In genomic region chr5:10446584-10446983, GRCm38 (mm10) we compare ENCODE assay signal across 19 mouse cellular contexts.
"Had no signal": no experiment of that assay in that cellular context is flagged by ENCODE, and none has a peak within 500 bp of the region (broad histone marks: within the 10 kb centered on the region; RNA-seq: fewer than 3 reads in every experiment).

No protein-coding gene starts in this region.

- H3K4me2 ChIP-seq: lung, embryonic 14.5 days; midbrain, embryonic 12.5 days; neural tube, embryonic 13.5 days; neural tube, embryonic 15.5 days had no signal

- H3K4me1 ChIP-seq: midbrain, embryonic 10.5 days; midbrain, embryonic 12.5 days; neural tube, embryonic 13.5 days; neural tube, embryonic 15.5 days had no signal

- H3K36me3 ChIP-seq: midbrain, embryonic 10.5 days; midbrain, embryonic 12.5 days; neural tube, embryonic 13.5 days; neural tube, embryonic 15.5 days had no signal

- ATAC-seq: midbrain, embryonic 16.5 days had no signal

- DNase-seq: lung, adult 18-20 months; lung, embryonic 14.5 days; lung, postnatal 10 days; lung, postnatal 4 days; midbrain, embryonic 14.5 days; retina, postnatal 1 day; right cerebral cortex, adult 18-20 months; right cerebral cortex, postnatal 25 days; right cerebral cortex, postnatal 4 days; spleen, adult 18-20 months; thymus, adult 18-20 months; thymus, postnatal 14 days; thymus, postnatal 36 days had no signal

- H3K27ac ChIP-seq: midbrain, embryonic 10.5 days; midbrain, embryonic 12.5 days; neural tube, embryonic 13.5 days; neural tube, embryonic 15.5 days had no signal

- H3K27me3 ChIP-seq: midbrain, embryonic 12.5 days; neural tube, embryonic 13.5 days; neural tube, embryonic 15.5 days had no signal

- H3K9ac ChIP-seq: lung, embryonic 14.5 days; midbrain, embryonic 12.5 days; neural tube, embryonic 13.5 days; neural tube, embryonic 15.5 days had no signal

- H3K4me3 ChIP-seq: midbrain, embryonic 10.5 days; midbrain, embryonic 12.5 days; myocyte; neural tube, embryonic 13.5 days; neural tube, embryonic 15.5 days had no signal

- H3K9me3 ChIP-seq: midbrain, embryonic 10.5 days; midbrain, embryonic 12.5 days; neural tube, embryonic 13.5 days; neural tube, embryonic 15.5 days had no signal
